Mouse (Mus musculus) right cerebral cortex, adult 2 months (tissue): ENCODE measurements around the gene Zglp1.
A peak's percentile ranks its signal among the peaks of the same experiment; 100 is the strongest.

Source experiments
- DNase-seq, 2 experiments: peaks; one replicate each; pipeline ENCODE4 v3.0.0; 2021 to 2022; ENCODE audit warnings: low spot score in 2 of 2

The Zglp1 gene

GRCm38 (mm10) chr9:21027774-21028290 is 39.1 kb downstream of the Zglp1 start:
- no peak for DNase-seq

GRCm38 (mm10) chr9:21026849-21027248 is 40.0 kb downstream of the Zglp1 start:
- no peak for DNase-seq

GRCm38 (mm10) chr9:21025258-21025810 is 41.6 kb downstream of the Zglp1 start:
- DNase-seq, result no peak

GRCm38 (mm10) chr9:21022726-21023125 is 44.2 kb downstream of the Zglp1 start:
- no peak for DNase-seq

- no peak for DNase-seq
Measured at GRCm38 (mm10) chr9:21022288-21022687, 44.6 kb downstream of the Zglp1 start.

GRCm38 (mm10) chr9:21021363-21021762 is 45.5 kb downstream of the Zglp1 start:
- no peak for DNase-seq

GRCm38 (mm10) chr9:21018600-21018999 is 48.3 kb downstream of the Zglp1 start:
- no peak for DNase-seq

GRCm38 (mm10) chr9:21017177-21017575 is 49.7 kb downstream of the Zglp1 start:
- DNase-seq, result no peak

GRCm38 (mm10) chr9:21016331-21017176 is 50.3 kb downstream of the Zglp1 start:
- DNase-seq, result no peak

GRCm38 (mm10) chr9:21015571-21016130 is 51.2 kb downstream of the Zglp1 start, which contains the start of gene Icam1:
Gene Icam1 (plus strand): TSS chr9:21015985.
- peak in 1 of 2 experiments; percentile 14 for DNase-seq

GRCm38 (mm10) chr9:21014691-21015570 is 52.0 kb downstream of the Zglp1 start:
- DNase-seq, result peak; percentile 26 to 50
